Mouse (Mus musculus) C2C12 (cell line): ENCODE measurements around the gene Rpl35a.

Experiments
- CTCF ChIP-seq: IDR thresholded peaks from one replicate; pipeline ENCODE4 v1.5.1; 2011; ENCODE audit not compliant: control insufficient read depth, insufficient read depth, insufficient read length
- MAX ChIP-seq: IDR thresholded peaks from one replicate; pipeline ENCODE4 v1.6.1; 2011; ENCODE audit warnings: mild to moderate bottlenecking, control low read depth
- MYOD1 ChIP-seq: IDR thresholded peaks from one replicate; pipeline ENCODE4 v1.6.1; 2011; ENCODE audit warnings: low read depth; ENCODE audit not compliant: control insufficient read depth, insufficient read length

DNA sequence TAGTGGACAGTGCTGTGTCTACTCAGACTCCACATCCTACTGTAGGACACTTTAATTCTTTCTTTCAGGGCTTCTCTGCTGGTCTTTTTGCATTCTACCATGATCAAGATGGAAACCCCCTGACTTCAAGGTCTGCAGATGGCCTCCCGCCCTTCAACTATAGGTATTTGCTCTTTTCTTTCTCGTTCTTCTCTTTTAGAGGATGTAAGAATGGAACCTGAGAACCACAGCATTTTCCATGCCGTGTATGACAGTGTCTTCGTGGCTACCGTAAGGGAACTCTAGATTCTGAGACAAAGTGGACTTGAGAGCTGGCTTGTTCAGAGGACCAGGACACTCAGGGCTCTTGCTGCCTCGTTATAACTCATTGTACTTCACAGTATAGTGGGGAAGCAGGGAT, 26.7 kb downstream of the Rpl35a start:
- no peak for TF ChIP-seq MAX
- no peak for TF ChIP-seq MYOD1
- TF ChIP-seq CTCF, result no peak
